Mouse (Mus musculus) thymus, adult 18-20 months (tissue): Measurements from ENCODE around the gene F11.

ENCODE experiments used
- DNase-seq, 2 experiments: peaks; one replicate each; pipeline ENCODE4 v3.0.0; 2022; ENCODE audit warnings: mixed read lengths in 2 of 2

The F11 gene

DNA sequence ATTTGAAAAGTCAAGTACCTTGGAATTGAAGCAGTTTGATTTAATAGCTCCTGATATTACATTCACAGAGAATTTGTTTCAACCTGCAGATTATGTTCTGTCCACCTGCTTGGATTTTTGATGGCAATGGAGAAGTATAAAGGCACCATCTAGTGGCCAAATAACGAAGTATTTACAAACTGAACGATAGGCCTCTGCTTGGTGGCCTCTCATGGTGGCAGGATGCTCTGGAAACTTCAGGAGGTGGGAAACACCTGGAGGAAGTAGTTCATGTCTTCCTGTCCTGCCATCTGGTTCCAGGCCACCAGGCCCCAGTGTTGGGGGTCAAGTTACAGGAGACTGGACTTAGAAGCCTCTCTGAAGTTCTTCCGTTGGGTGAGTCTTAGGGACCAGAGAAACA is 23.5 kb downstream of the F11 start:
- no peak for DNase-seq

DNA sequence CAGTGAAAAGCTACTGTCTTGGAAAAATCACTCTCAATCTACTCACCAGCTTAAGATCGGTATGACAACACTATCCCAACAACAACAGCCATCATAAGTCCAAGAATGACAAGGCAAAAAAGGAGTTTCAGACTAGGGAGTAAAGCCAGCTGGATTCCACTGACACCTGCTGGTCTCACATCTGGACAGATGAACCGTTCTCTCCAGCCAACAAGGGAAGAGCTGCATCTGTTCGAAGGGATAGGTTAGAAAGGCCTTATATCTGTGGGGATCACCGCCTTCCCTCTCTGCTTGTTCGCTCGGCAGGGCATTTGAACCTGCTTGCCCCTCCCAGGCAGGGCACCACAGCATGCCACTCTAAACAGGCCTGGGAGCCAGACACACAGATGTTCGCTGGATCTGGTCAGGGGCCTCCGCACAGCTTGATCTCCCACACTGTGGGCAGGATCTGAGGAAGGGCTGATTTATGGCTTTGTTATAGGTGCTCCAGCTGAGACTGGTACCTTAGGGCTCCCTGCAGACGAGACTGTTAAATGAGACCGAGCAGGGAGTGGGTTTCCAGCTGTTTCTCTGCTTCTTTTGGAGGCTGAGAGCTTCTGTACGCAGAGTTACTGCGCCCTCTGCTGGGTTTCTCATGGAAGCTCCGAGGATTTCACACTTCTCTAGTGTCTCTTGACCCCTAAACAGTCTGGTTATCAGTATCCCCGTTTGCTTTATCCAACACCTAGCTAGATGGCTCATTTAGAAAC is 25.5 kb downstream of the F11 start:
- no peak for DNase-seq

DNA sequence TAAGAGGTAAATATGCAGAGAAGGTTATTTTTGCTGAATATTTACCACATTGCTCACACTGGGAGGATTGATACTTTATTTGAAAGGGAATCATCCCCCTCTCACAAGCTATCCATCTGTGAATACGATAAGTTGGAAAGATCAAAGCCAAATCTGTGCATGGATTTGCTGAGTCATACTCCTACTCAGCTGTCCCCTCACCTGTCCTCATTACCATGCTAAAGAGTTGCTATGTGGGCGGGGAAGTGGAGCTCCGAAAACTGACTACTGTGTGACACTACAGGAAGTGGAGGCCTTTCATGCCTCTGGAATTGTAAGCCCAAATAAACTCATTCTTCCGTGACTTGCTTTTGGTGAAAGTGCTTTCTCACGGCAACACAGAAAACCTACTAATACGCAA is 26.6 kb downstream of the F11 start:
- DNase-seq, result no peak

DNA sequence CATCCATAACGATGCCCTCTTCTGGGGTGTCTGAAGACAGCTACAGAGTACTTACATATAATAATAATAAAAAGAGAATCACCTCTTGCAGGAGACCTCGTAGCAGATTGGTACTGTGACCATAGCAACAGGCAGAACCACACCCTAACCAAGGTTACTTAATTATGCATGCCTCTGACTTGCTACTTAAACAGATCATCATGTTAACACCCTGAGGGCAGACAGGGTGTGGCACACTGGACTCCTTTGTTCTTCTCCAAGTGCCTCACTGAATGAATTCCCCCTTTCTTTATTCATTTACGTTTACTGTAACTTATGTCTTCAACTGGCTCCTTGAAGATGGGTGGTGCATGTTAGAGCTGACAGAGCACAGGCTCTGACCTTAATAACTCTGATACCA is 28.6 kb downstream of the F11 start:
- DNase-seq, result no peak

DNA sequence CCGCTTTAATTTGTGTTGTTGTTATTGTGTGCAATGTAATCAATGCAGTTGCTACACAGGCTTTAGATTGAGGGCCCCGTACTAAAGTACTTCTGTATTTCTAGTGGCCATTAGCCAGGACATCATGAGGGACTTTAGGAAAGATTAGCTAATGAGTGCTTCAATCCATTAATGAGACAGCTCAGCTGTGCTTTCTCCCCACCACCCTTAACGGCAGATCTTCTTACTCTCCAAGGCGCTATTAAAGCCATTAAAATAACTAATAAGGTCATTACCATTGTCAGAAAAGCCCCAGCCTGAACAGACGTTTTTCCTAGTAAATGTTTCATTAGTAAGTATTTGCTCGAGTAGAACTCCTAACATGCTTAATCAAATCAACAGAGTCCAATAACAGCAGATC is 59.4 kb downstream of the F11 start:
- no peak for DNase-seq

DNA sequence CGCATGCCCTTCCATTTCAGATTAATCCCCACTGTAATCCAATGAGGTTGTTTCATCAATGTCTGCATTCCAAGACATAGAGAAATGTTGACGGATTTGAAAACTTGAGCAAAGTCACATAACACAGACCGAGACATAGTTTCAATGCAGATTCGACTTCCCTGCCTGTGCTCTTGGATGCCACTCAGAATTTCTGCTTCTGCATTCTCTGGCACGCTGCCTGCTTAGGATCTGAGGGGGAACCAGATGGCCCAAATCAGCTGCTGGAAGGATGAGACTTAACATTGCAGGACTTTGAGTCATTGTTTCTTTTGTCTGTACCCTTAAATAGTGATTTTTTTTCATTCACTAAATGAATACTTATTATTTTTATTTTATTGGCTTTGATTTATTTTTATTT is 60.2 kb downstream of the F11 start:
- DNase-seq, result no peak

DNA sequence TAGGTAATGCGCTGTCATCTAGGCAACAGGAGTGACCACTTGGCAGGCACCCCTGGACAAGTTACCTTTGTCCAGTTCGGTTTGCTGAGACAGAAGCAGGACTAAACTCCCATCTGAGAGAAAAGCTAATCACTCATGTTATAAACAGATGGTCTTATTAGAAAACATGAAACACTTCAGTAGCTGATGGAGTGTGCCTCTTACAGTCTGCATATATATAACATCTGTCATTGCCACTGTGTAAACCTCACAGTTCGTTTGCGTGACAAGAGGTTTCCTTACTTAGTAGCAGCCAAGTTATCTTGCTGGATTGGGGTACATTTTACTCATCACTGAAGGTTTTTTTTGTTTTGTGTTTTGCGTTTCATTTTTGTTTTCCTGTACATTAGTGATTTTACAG is 64.5 kb downstream of the F11 start:
- DNase-seq, result no peak

DNA sequence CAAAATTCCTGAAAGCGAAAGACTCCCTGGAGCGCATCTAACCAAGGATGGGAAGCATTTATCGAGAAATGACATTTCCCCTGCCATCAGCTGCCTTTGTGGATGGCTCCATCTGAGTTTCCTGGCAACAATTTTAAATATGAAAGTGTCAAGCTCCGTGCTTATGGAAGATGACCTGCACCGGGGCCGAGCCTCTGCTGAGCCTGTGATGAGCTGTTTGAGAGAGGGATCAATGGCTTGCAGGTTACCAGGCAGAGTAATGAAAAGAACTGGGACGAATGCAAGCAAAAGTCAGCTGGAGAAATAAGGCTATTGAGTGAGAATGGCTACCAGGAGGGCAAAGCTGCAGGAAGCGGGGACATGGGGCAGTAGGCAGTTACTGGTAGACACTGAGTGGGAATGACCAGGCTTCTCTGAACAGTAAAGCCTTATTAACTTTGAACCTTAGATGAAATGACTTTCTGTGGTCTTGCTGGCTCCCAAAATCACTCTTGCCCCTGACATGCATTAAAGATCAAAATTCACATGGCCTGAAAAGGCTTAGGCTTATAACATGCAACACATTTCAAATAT is 65.8 kb downstream of the F11 start:
- DNase-seq, result no peak
